Mouse (Mus musculus): ENCODE results near the gene Clstn3. TPM values are rescaled to one million over a fixed set of nuclear protein-coding genes. Genes with fewer than 3 reads are reported as not detected.
A peak's percentile ranks its signal among the peaks of the same experiment; 100 is the strongest.
"Not testable (repeated sequence)": the region's sequence is repeated elsewhere in the genome, so short reads cannot be mapped to it uniquely, and the experiment has no call there.

Gene Clstn3
- polyA plus RNA-seq, 1 experiment from 2014 or later = 1.8 TPM

- H3K9ac ChIP-seq (replicated peaks) = no peak overlapping the region
- 78% methylated on average over 11 of the region's 11 CpGs for WGBS (ENCODE audit: insufficient replicate concordance)
- H3K27me3 ChIP-seq (ENCODE audit: insufficient read depth, low read length) = no peaks in the 10 kb centered on the region
- peaks cover 29% of the 10 kb centered on the region for H3K4me1 ChIP-seq (ENCODE audit: insufficient read depth)
- H3K9me3 ChIP-seq (ENCODE audit: low read length) = no peaks in the 10 kb centered on the region
- H3K36me3 ChIP-seq (replicated peaks; ENCODE audit: insufficient read depth, low read length) = no peaks in the 10 kb centered on the region
- no peak overlapping the region for H3K27ac ChIP-seq (ENCODE audit: low read depth)
- no peak for DNase-seq
- ATAC-seq = no peak
- H3K4me3 ChIP-seq (ENCODE audit: low read depth, low read length) = no peak overlapping the region
- H3K4me2 ChIP-seq (ENCODE audit: low read depth, low read length) = no peak overlapping the region
- no peak for TF ChIP-seq EP300 (IDR thresholded peaks at IDR 0.05; ENCODE audit: low read depth)
- no peak for TF ChIP-seq CTCF (IDR thresholded peaks at IDR 0.05; ENCODE audit: low read depth)
These were observed 12.2 kb upstream of the Clstn3 start for GRCm38 (mm10) chr6:124476796-124477195.

GRCm38 (mm10) chr6:124476216-124476615 lies 11.6 kb upstream of the Clstn3 start:
- Histone ChIP-seq H3K27me3 (ENCODE audit: insufficient read depth, low read length) (no peaks in the 10 kb centered on the region), H3K4me2 (ENCODE audit: low read depth, low read length) (no peak overlapping the region)

GRCm38 (mm10) chr6:124475335-124476075 lies 10.9 kb upstream of the Clstn3 start:
- WGBS (ENCODE audit: insufficient replicate concordance) = 84% methylated on average over 8 of the region's 11 CpGs
- not testable (repeated sequence) for H3K4me3 ChIP-seq (ENCODE audit: low read depth, low read length); ATAC-seq; H3K27ac ChIP-seq (ENCODE audit: low read depth); H3K9me3 ChIP-seq (ENCODE audit: low read length); H3K9ac ChIP-seq (replicated peaks); H3K36me3 ChIP-seq (replicated peaks; ENCODE audit: insufficient read depth, low read length); DNase-seq; H3K4me2 ChIP-seq (ENCODE audit: low read depth, low read length); H3K27me3 ChIP-seq (ENCODE audit: insufficient read depth, low read length)
- H3K4me1 ChIP-seq (ENCODE audit: insufficient read depth) = peaks cover 26% of the 10 kb centered on the region

More at GRCm38 (mm10) chr6:124476216-124476615, 11.6 kb upstream of the Clstn3 start:
- WGBS (ENCODE audit: insufficient replicate concordance) = 81% methylated on average over 7 of the region's 7 CpGs
- Histone ChIP-seq H3K9ac (replicated peaks) (no peak overlapping the region), H3K9me3 (ENCODE audit: low read length) (no peaks in the 10 kb centered on the region), H3K27ac (ENCODE audit: low read depth) (no peak overlapping the region), H3K4me1 (ENCODE audit: insufficient read depth) (peaks cover 28% of the 10 kb centered on the region), H3K36me3 (replicated peaks; ENCODE audit: insufficient read depth, low read length) (no peaks in the 10 kb centered on the region), H3K4me3 (ENCODE audit: low read depth, low read length) (no peak overlapping the region)
- DNase-seq = no peak
- TF ChIP-seq CTCF (IDR thresholded peaks at IDR 0.05; ENCODE audit: low read depth) (no peak), EP300 (IDR thresholded peaks at IDR 0.05; ENCODE audit: low read depth) (no peak)
- no peak for ATAC-seq

GRCm38 (mm10) chr6:124474621-124475020 lies 10.0 kb upstream of the Clstn3 start:
- 69% methylated on average over 11 of the region's 11 CpGs for WGBS (ENCODE audit: insufficient replicate concordance)
- H3K9me3 ChIP-seq (ENCODE audit: low read length) = no peaks in the 10 kb centered on the region
- H3K27ac ChIP-seq (ENCODE audit: low read depth) = no peak overlapping the region
- H3K4me3 ChIP-seq (ENCODE audit: low read depth, low read length) = no peak overlapping the region
- ATAC-seq = no peak
- TF ChIP-seq CTCF (IDR thresholded peaks at IDR 0.05; ENCODE audit: low read depth) (no peak), EP300 (IDR thresholded peaks at IDR 0.05; ENCODE audit: low read depth) (no peak)
- no peak for DNase-seq
- no peaks in the 10 kb centered on the region for H3K27me3 ChIP-seq (ENCODE audit: insufficient read depth, low read length)
- no peak overlapping the region for H3K9ac ChIP-seq (replicated peaks)
- H3K4me2 ChIP-seq (ENCODE audit: low read depth, low read length) = no peak overlapping the region
- H3K4me1 ChIP-seq (ENCODE audit: insufficient read depth) = peaks cover 24% of the 10 kb centered on the region
- H3K36me3 ChIP-seq (replicated peaks; ENCODE audit: insufficient read depth, low read length) = no peaks in the 10 kb centered on the region

- Histone ChIP-seq H3K9ac (replicated peaks) (no peak overlapping the region), H3K27ac (ENCODE audit: low read depth) (no peak overlapping the region), H3K36me3 (replicated peaks; ENCODE audit: insufficient read depth, low read length) (no peaks in the 10 kb centered on the region), H3K4me1 (ENCODE audit: insufficient read depth) (peaks cover 6% of the 10 kb centered on the region), H3K9me3 (ENCODE audit: low read length) (no peaks in the 10 kb centered on the region), H3K4me3 (ENCODE audit: low read depth, low read length) (no peak overlapping the region), H3K27me3 (ENCODE audit: insufficient read depth, low read length) (no peaks in the 10 kb centered on the region), H3K4me2 (ENCODE audit: low read depth, low read length) (peak overlapping the region; percentile 44)
- no peak for TF ChIP-seq EP300 (IDR thresholded peaks at IDR 0.05; ENCODE audit: low read depth)
- TF ChIP-seq CTCF (IDR thresholded peaks at IDR 0.05; ENCODE audit: low read depth) = peak; percentile 92
- ATAC-seq (peak; percentile 62), DNase-seq (peak; percentile 77)
- 24% methylated on average over 6 of the region's 6 CpGs for WGBS (ENCODE audit: insufficient replicate concordance)
These were observed 8.2 kb upstream of the Clstn3 start for GRCm38 (mm10) chr6:124472801-124473200.

GRCm38 (mm10) chr6:124471783-124472638 lies 7.4 kb upstream of the Clstn3 start:
- 54% methylated on average over 6 of the region's 6 CpGs for WGBS (ENCODE audit: insufficient replicate concordance)
- H3K4me3 ChIP-seq (ENCODE audit: low read depth, low read length); H3K9ac ChIP-seq (replicated peaks); H3K9me3 ChIP-seq (ENCODE audit: low read length); H3K4me1 ChIP-seq (ENCODE audit: insufficient read depth); H3K27ac ChIP-seq (ENCODE audit: low read depth); H3K36me3 ChIP-seq (replicated peaks; ENCODE audit: insufficient read depth, low read length); H3K27me3 ChIP-seq (ENCODE audit: insufficient read depth, low read length); DNase-seq: not testable (repeated sequence)
- peak overlapping the region; percentile 44 for H3K4me2 ChIP-seq (ENCODE audit: low read depth, low read length)
- peak; percentile 62 for ATAC-seq
- TF ChIP-seq EP300 (IDR thresholded peaks at IDR 0.05; ENCODE audit: low read depth) = peak; percentile 73; the same call in 1 of the 2 replicates

Data from liver, postnatal 0 days (tissue).